Mouse (Mus musculus) lung, postnatal 0 days (tissue): ENCODE results near the gene Napepld. TPM values are rescaled to one million over a fixed set of nuclear protein-coding genes. Genes with fewer than 3 reads are reported as not detected.

Source experiments
- ATAC-seq: fragments of 200-750 bp; cut with Nextera tagmentation; 2 replicates; pipeline ENCODE4 v1.8.0; 2017; ENCODE audit warnings: moderate library complexity
- DNase-seq: peaks from one replicate; pipeline ENCODE4 v3.0.0-alpha.2; 2016; ENCODE audit warnings: low spot score
- H3K27ac ChIP-seq: fragments of 300-500 bp; sonication (generic); 2 replicates; pipeline ENCODE4 v1.5.1; 2014; ENCODE audit warnings: antibody characterized with exemption, mild to moderate bottlenecking, low read length, mixed read lengths
- H3K27me3 ChIP-seq: fragments of 300-500 bp; sonication (generic); replicated peaks from 2 replicates; pipeline ENCODE4 v1.6.1; 2014; ENCODE audit warnings: low read length, mixed read lengths; ENCODE audit not compliant: insufficient read depth
- H3K36me3 ChIP-seq: fragments of 300-500 bp; sonication (generic); 2 replicates; pipeline ENCODE4 v1.6.1; 2014; ENCODE audit warnings: low read length, mixed read lengths; ENCODE audit not compliant: insufficient read depth
- H3K4me1 ChIP-seq: fragments of 300-500 bp; sonication (generic); 2 replicates; pipeline ENCODE4 v1.6.1; 2014; ENCODE audit warnings: antibody characterized with exemption, low read depth, low read length, mixed read lengths; ENCODE audit not compliant: insufficient read depth
- H3K4me2 ChIP-seq: fragments of 300-500 bp; sonication (generic); replicated peaks from 2 replicates; pipeline ENCODE4 v1.6.1; 2014; ENCODE audit warnings: low read depth, mild to moderate bottlenecking, low read length, moderate library complexity, mixed read lengths
- H3K4me3 ChIP-seq: fragments of 300-500 bp; sonication (generic); 2 replicates; pipeline ENCODE4 v1.5.1; 2014; ENCODE audit warnings: low read depth, low read length
- H3K9ac ChIP-seq: fragments of 300-500 bp; sonication (generic); replicated peaks from 2 replicates; pipeline ENCODE4 v1.6.1; 2014; ENCODE audit warnings: low read depth, mild to moderate bottlenecking
- H3K9me3 ChIP-seq: fragments of 300-500 bp; sonication (generic); 2 replicates; pipeline ENCODE4 v1.6.1; 2016; ENCODE audit warnings: low read length, mixed read lengths
- CTCF ChIP-seq: IDR thresholded peaks from 2 replicates; pipeline ENCODE4 v1.5.1; 2016; ENCODE audit warnings: antibody characterized with exemption, mild to moderate bottlenecking
- EP300 ChIP-seq: IDR thresholded peaks from 2 replicates; pipeline ENCODE4 v1.6.1; 2016; ENCODE audit warnings: antibody characterized with exemption, mild to moderate bottlenecking, control low read depth
- WGBS: fragments of 180-500 bp; shearing (Covaris S2); extraction: QIAGEN DNeasy Blood & Tissue Kit; methylation state at CpG from one replicate; pipeline ENCODE4 v1.1.7; 2014; 5-methylcytosine and 5-hydroxymethylcytosine counted together
- polyA plus RNA-seq: library from polyadenylated mRNA; unstranded; fragments of >200 nt; fragmentation: Nextera tagmentation; extraction: Ambion mirVana; gene quantifications from 2 replicates; pipeline ENCODE4 v1.2.1, GENCODE M21; 2015

Gene Napepld
- polyA plus RNA-seq = 2.1 and 2.5 TPM in 2 replicates

DNA sequence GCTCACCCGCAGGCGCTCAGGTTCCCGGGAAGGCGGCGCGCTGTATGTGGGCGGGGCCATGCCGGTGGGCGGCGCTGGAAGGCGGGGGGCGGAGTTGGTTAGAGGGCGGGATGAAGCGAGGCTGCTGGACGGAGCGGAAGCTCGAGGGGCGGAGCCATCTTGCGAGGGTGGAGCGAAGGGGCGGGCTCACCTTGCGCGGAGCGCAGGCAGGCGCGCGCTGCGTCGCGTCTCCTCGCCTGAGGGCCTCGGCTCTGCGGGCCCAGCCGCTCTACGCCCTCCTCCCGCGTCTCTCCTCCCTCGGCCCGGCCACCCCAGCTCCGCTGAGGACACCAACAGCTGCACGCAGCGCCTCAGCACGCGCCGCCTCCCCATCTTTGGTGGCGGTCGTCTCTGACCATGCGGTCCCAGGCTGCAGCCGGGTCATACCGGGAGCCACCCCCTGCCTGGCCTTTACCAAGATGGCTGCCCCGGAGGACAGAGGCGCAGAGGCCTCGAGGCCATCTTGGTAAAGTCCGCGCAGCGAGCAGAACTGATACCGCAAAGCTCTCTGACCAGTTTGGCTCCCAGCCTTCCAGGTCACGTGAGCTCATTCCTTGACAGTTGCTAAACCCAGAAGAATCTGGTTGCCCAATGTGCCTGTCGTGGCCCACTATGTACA is at the start of gene Napepld:
Gene Napepld, minus strand, starts transcription at position 46 of the 658 bp plus-strand sequence.
- peak within 1 kb of the TSS; percentile 74 for H3K9ac ChIP-seq
- H3K9me3 ChIP-seq = no peaks in the 10 kb centered on the region
- H3K4me1 ChIP-seq = no peaks in the 10 kb centered on the region
- TF ChIP-seq EP300 (peak; percentile 68; the same call in 1 of the 2 replicates), CTCF (peak; percentile 8)
- peak within 1 kb of the TSS; percentile 95 for H3K27ac ChIP-seq
- DNase-seq = peak; percentile 98
- H3K27me3 ChIP-seq = no peaks in the 10 kb centered on the region
- H3K4me3 ChIP-seq = peak within 1 kb of the TSS; percentile 63
- H3K4me2 ChIP-seq = peak within 1 kb of the TSS; percentile 73
- whole genome bisulfite sequencing = under 1% methylated on average over 33 of the region's 59 CpGs
- H3K36me3 ChIP-seq = no peaks in the 10 kb centered on the region
- peak; percentile 97 for ATAC-seq

DNA sequence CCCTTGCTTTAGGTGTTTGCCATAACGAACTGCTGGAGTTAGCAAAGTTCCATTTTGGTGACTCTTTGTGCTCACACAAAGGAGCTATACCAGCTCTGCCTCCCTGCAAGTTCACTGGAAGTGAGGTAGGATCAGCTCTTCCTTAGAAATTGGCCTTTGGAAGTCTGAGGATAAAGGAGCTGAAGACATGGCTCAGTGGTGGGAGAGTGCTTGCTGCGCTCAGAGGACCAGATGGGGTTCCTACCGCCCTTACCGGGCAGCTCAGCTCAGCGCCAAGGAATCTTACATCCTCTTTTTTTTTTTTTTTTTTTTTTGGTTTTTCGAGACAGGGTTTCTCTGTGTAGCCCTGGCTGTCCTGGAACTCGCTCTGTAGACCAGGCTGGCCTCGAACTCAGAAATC is 44.8 kb upstream of the Napepld start:
- H3K27ac ChIP-seq = no peak overlapping the region
- no peak overlapping the region for H3K9ac ChIP-seq
- H3K9me3 ChIP-seq = no peaks in the 10 kb centered on the region
- no peak overlapping the region for H3K4me3 ChIP-seq
- no peaks in the 10 kb centered on the region for H3K27me3 ChIP-seq
- DNase-seq (no peak), ATAC-seq (no peak)
- TF ChIP-seq CTCF (no peak), EP300 (no peak)
- H3K4me2 ChIP-seq = no peak overlapping the region
- H3K36me3 ChIP-seq = peaks cover 63% of the 10 kb centered on the region
- H3K4me1 ChIP-seq = no peaks in the 10 kb centered on the region
- WGBS = 88% methylated on average over 7 of the region's 8 CpGs

DNA sequence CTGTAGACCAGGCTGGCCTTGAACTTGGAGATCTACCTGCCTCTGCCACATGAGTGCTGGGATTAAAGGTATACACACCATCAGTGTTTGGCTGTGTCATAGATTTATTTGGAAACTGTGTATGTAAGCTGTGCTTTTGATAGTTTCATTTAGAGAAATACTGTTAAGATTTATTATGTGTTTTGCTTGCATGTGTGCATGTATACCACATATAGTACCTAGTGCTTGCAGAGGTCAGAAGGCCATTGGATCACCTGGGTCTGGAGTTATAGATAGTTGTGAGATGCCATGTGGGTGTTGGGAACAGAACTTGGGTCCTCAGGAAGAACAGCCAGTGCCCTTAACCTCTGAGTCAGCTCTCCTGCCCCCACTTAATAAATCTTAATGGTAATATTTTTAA is 43.5 kb upstream of the Napepld start:
- Histone ChIP-seq H3K36me3 (peaks cover 67% of the 10 kb centered on the region), H3K27ac (no peak overlapping the region), H3K9me3 (no peaks in the 10 kb centered on the region), H3K9ac (no peak overlapping the region), H3K4me2 (no peak overlapping the region), H3K4me1 (no peaks in the 10 kb centered on the region), H3K27me3 (no peaks in the 10 kb centered on the region), H3K4me3 (no peak overlapping the region)
- no peak for ATAC-seq
- TF ChIP-seq EP300 (no peak), CTCF (no peak)
- no peak for DNase-seq

DNA sequence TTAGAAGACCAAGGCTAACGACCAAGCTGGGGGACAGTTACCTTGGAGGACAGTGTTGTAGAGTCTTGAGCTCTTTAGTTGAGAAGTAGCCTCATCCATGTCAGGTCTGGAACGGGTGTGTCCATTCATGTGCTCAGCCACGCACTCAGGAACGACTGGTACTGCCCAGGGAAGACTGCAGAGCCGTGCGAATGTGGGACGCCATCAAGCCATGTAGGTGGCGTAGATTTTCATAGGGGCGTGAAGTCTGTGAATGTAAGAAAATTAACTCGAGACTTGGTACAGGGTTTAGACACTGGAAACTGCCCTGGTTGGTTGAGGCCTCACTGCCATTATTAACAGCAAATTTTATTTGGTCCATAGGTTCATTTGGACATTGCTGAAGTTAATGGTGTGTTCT is 42.4 kb upstream of the Napepld start:
- Histone ChIP-seq H3K9ac (no peak overlapping the region), H3K9me3 (no peaks in the 10 kb centered on the region), H3K27me3 (no peaks in the 10 kb centered on the region), H3K4me1 (no peaks in the 10 kb centered on the region), H3K36me3 (peaks cover 65% of the 10 kb centered on the region), H3K27ac (no peak overlapping the region), H3K4me3 (no peak overlapping the region), H3K4me2 (no peak overlapping the region)
- DNase-seq (no peak), ATAC-seq (no peak)
- WGBS = 96% methylated on average over 10 of the region's 10 CpGs
- no peak for TF ChIP-seq EP300
- no peak for TF ChIP-seq CTCF

DNA sequence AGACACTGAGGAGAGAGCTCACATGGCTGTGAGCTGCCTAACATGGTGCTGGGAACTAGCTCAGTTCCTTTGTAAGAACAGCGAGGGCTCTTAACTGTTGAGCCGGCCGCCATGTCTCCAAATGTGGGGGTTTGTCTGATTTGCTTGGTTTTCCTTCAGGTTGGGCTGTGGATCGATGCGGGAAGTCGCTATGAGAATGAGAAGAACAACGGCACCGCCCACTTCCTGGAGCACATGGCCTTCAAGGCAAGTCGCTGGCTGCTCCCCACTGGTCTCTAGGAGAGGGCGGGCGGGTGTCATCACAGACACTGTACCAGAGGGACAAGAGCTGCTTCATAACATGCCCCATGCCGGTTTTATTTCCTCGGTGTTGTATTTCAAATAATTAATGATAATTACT is 38.7 kb upstream of the Napepld start:
- Histone ChIP-seq H3K27me3 (no peaks in the 10 kb centered on the region), H3K27ac (no peak overlapping the region), H3K9me3 (no peaks in the 10 kb centered on the region), H3K9ac (no peak overlapping the region), H3K4me3 (no peak overlapping the region), H3K4me2 (no peak overlapping the region), H3K36me3 (peaks cover 37% of the 10 kb centered on the region), H3K4me1 (peaks cover 10% of the 10 kb centered on the region; the same call in 1 of the 2 replicates)
- TF ChIP-seq CTCF = no peak
- TF ChIP-seq EP300 = no peak
- no peak for ATAC-seq
- DNase-seq = no peak
- WGBS = 82% methylated on average over 13 of the region's 13 CpGs

DNA sequence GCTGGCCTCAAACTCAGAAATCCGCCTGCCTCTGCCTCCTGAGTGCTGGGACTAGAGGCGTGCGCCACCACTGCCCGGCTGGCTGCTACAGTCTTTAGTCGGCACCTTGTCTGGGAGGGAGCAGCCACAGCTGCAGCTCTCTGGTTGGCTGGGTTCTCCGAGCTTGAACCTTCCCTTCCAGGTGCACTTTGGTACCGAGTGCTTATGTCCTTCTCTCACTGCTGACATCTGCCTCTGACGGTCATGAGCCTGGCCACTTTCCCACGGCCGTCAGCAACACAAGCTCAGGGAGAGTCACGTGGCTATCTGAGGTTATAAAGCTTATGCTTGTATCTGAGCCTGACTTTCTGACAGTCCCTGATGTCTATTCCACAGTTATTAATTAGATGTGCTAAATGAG is 37.9 kb upstream of the Napepld start:
- Histone ChIP-seq H3K36me3 (peaks cover 29% of the 10 kb centered on the region), H3K4me2 (no peak overlapping the region), H3K4me1 (peaks cover 10% of the 10 kb centered on the region; the same call in 1 of the 2 replicates), H3K27me3 (no peaks in the 10 kb centered on the region), H3K9me3 (no peaks in the 10 kb centered on the region), H3K27ac (no peak overlapping the region), H3K9ac (no peak overlapping the region), H3K4me3 (no peak overlapping the region)
- TF ChIP-seq CTCF = no peak
- no peak for TF ChIP-seq EP300
- ATAC-seq (no peak), DNase-seq (no peak)
- 87% methylated on average over 11 of the region's 11 CpGs for WGBS
